In genomic region chr17:50512222-50512621, GRCm38 (mm10) we compare ENCODE assay signal across 18 mouse cellular contexts. TPM values are rescaled to one million over a fixed set of nuclear protein-coding genes. Genes with fewer than 3 reads are reported as not detected.
DNase-seq lines count a peak whose midpoint lies in the region.
"Had no signal": no experiment of that assay in that cellular context is flagged by ENCODE, and none has a peak within 500 bp of the region (broad histone marks: within the 10 kb centered on the region; RNA-seq: fewer than 3 reads in every experiment).

No protein-coding gene starts in this region.

- WGBS in heart, embryonic 10.5 days, result 82% methylated on average over 5 of the region's 5 CpGs

- H3K27me3 ChIP-seq in heart, embryonic 10.5 days (ENCODE audit: insufficient read depth, poor library complexity, severe bottlenecking), result no peaks in the 10 kb centered on the region
- H3K27me3 ChIP-seq in megakaryocyte, embryonic 14.5 days (replicated peaks), result peaks cover 19% of the 10 kb centered on the region
- H3K27me3 ChIP-seq: heart, embryonic 13.5 days; hindbrain, embryonic 12.5 days; lung, embryonic 15.5 days had no signal

- no peak overlapping the region for H3K27ac ChIP-seq in heart, embryonic 10.5 days
- H3K27ac ChIP-seq: embryonic facial prominence, embryonic 10.5 days; heart, embryonic 13.5 days; hindbrain, embryonic 12.5 days; kidney, postnatal 0 days; liver, embryonic 12.5 days; lung, embryonic 15.5 days had no signal

- H3K4me3 ChIP-seq in heart, embryonic 10.5 days, result no peak overlapping the region
- peak overlapping the region; percentile 31 for H3K4me3 ChIP-seq in megakaryocyte, embryonic 14.5 days (replicated peaks)
- H3K4me3 ChIP-seq: embryonic facial prominence, embryonic 10.5 days; erythroblast, embryonic 14.5 days; heart, embryonic 13.5 days; hindbrain, embryonic 12.5 days; liver, embryonic 12.5 days; lung, embryonic 15.5 days had no signal

- DNase-seq in heart, adult 11 months, result peak; percentile 90
- no peak for DNase-seq in heart, embryonic 10.5 days (ENCODE audit: low spot score)
- peak; percentile 79 for DNase-seq in 416B (ENCODE audit: low read depth)
- peak; percentile 52 for DNase-seq in adrenal gland, postnatal 10 days
- no peak for DNase-seq in thymus, postnatal 25 days
- DNase-seq in cerebellum, postnatal 4 days (ENCODE audit: low spot score in 2 of 2), result no peak
- DNase-seq in right cerebral cortex, postnatal 36 days (ENCODE audit: low spot score in 2 of 2), result no peak
- DNase-seq: cerebellum, postnatal 14 days; gastrocnemius, postnatal 25 days; right cerebral cortex, postnatal 14 days had no signal

- peaks cover 19% of the 10 kb centered on the region for H3K4me1 ChIP-seq in heart, embryonic 10.5 days
- H3K4me1 ChIP-seq in megakaryocyte, embryonic 14.5 days, result peaks cover 34% of the 10 kb centered on the region

- no peaks in the 10 kb centered on the region for H3K9me3 ChIP-seq in heart, embryonic 10.5 days
- no peaks in the 10 kb centered on the region for H3K9me3 ChIP-seq in megakaryocyte, embryonic 14.5 days
- H3K9me3 ChIP-seq: embryonic facial prominence, embryonic 10.5 days; heart, embryonic 13.5 days; hindbrain, embryonic 12.5 days; liver, embryonic 12.5 days; lung, embryonic 15.5 days had no signal

- H3K36me3 ChIP-seq in heart, embryonic 10.5 days, result no peaks in the 10 kb centered on the region
- no peaks in the 10 kb centered on the region for H3K36me3 ChIP-seq in megakaryocyte, embryonic 14.5 days (replicated peaks; ENCODE audit: low read length)
- H3K36me3 ChIP-seq: embryonic facial prominence, embryonic 10.5 days; heart, embryonic 13.5 days; hindbrain, embryonic 12.5 days; liver, embryonic 12.5 days; lung, embryonic 15.5 days had no signal

RNA-seq across cellular contexts. Expression of gene Plcl2, which starts 3.0 kb away (rescaled TPM):
- polyA plus RNA-seq in heart, embryonic 10.5 days (2016; fragmentation: Nextera tagmentation; extraction: Ambion mirVana), result 3.0 and 3.8 TPM in 2 replicates
- 10 to 100 TPM; 42.3 to 45.6 TPM for total RNA-seq in adrenal gland, postnatal 10 days (2021)
- polyA plus RNA-seq in megakaryocyte, embryonic 14.5 days (2012; ENCODE audit: insufficient read depth, low replicate concordance), result 1.2 and 3.1 TPM in 2 replicates

Comparison
In these comparisons a context has a peak if more than half of its experiments do, and no peak if none do; other contexts are left out.
1. DNase-seq: peak in heart, adult 11 months (single experiment), 416B (single experiment) and adrenal gland, postnatal 10 days (single experiment); none in heart, embryonic 10.5 days (single experiment), thymus, postnatal 25 days (single experiment), cerebellum, postnatal 4 days (0 of 2) and right cerebral cortex, postnatal 36 days (0 of 2).